Mouse (Mus musculus) gastrocnemius, postnatal 36 days (tissue): ENCODE measurements around the gene Dctpp1. TPM values are rescaled to one million over a fixed set of nuclear protein-coding genes. Genes with fewer than 3 reads are reported as not detected.
"Not testable (repeated sequence)": the region's sequence is repeated elsewhere in the genome, so short reads cannot be mapped to it uniquely, and the experiment has no call there.

Experiments used
- DNase-seq, 2 experiments: peaks; one replicate each; pipeline ENCODE4 v3.0.0; 2022
- intact Hi-C: fragments of 180-260 bp; cut with DNase I; formaldehyde crosslinking; loops from one replicate; pipeline ENCODE4 v1.15.1; 2025
- total RNA-seq, 2 experiments: library from RNA; stranded (reverse); gene quantifications; 2 replicates each; pipeline ENCODE4 v1.2.3; 2021

Dctpp1 gene
- total RNA-seq, 2 experiments from 2014 or later, result 26.8 to 29.1 TPM

- no peak for DNase-seq
- intact Hi-C loops, result no loop called here
These were observed 12.1 kb upstream of the Dctpp1 start for GRCm38 (mm10) chr7:127272566-127272965.

GRCm38 (mm10) chr7:127271093-127271492 lies 10.6 kb upstream of the Dctpp1 start:
- intact Hi-C loops, result no loop called here
- no peak for DNase-seq

- intact Hi-C loops, result no loop called here
- no peak for DNase-seq
These were observed 10.2 kb upstream of the Dctpp1 start for GRCm38 (mm10) chr7:127270666-127271065.

GRCm38 (mm10) chr7:127270256-127270655 lies 9.7 kb upstream of the Dctpp1 start:
- intact Hi-C loops, result no loop called here
- DNase-seq, result no peak

GRCm38 (mm10) chr7:127263526-127263925 lies 3.0 kb upstream of the Dctpp1 start:
- intact Hi-C loops, result no loop called here
- DNase-seq, result no peak

- intact Hi-C loops, result no loop called here
- DNase-seq, result no peak
These were observed 1.9 kb upstream of the Dctpp1 start for GRCm38 (mm10) chr7:127262218-127262961.

GRCm38 (mm10) chr7:127259186-127259905 lies 1.2 kb downstream of the Dctpp1 start:
- intact Hi-C loops, result no loop called here
- DNase-seq, result no peak

- no peak for DNase-seq
- intact Hi-C loops, result no loop called here
These were observed 4.0 kb downstream of the Dctpp1 start for GRCm38 (mm10) chr7:127256518-127256917.

GRCm38 (mm10) chr7:127255965-127256364 lies 4.5 kb downstream of the Dctpp1 start:
- DNase-seq, result no peak
- intact Hi-C loops, result no loop called here

- intact Hi-C loops, result no loop called here
- no peak for DNase-seq
These were observed 5.5 kb downstream of the Dctpp1 start for GRCm38 (mm10) chr7:127255008-127255407.

GRCm38 (mm10) chr7:127253821-127254769 lies 6.4 kb downstream of the Dctpp1 start:
- intact Hi-C loops, result no loop called here
- DNase-seq, result peak; percentile 91

- intact Hi-C loops, result no loop called here
- DNase-seq, result no peak
These were observed 7.2 kb downstream of the Dctpp1 start for GRCm38 (mm10) chr7:127253341-127253740.

GRCm38 (mm10) chr7:127252414-127252813 lies 8.1 kb downstream of the Dctpp1 start:
- DNase-seq, result no peak
- intact Hi-C loops, result no loop called here

GRCm38 (mm10) chr7:127250511-127250910 lies 10.0 kb downstream of the Dctpp1 start:
- DNase-seq, intact Hi-C loops: not testable (repeated sequence)

- intact Hi-C loops, result no loop called here
- DNase-seq, result peak in 1 of 2 experiments; percentile 54
These were observed 15.6 kb downstream of the Dctpp1 start for GRCm38 (mm10) chr7:127244658-127245510.

- DNase-seq, result peak; percentile 91 to 97
- intact Hi-C loops, result no loop called here
These were observed 16.4 kb downstream of the Dctpp1 start, which contains the start of gene Zfp771 for GRCm38 (mm10) chr7:127243870-127244657. Zfp771 (plus strand) TSS chr7:127244274.

GRCm38 (mm10) chr7:127243361-127243867 lies 17.1 kb downstream of the Dctpp1 start:
- no peak for DNase-seq
- intact Hi-C loops, result no loop called here

- DNase-seq, result no peak
- intact Hi-C loops, result no loop called here
These were observed 25.7 kb downstream of the Dctpp1 start for GRCm38 (mm10) chr7:127234777-127235176.

- DNase-seq, result no peak
- intact Hi-C loops, result no loop called here
These were observed 26.7 kb downstream of the Dctpp1 start for GRCm38 (mm10) chr7:127233765-127234164.
